Mouse (Mus musculus) heart, postnatal 0 days (tissue): Measurements from ENCODE around the gene Enox1. TPM values are rescaled to one million over a fixed set of nuclear protein-coding genes. Genes with fewer than 3 reads are reported as not detected.

Source experiments
- ATAC-seq: fragments of 200-750 bp; cut with Nextera tagmentation; 2 replicates; pipeline ENCODE4 v1.8.0; 2017; ENCODE audit warnings: low read depth, moderate number of reproducible peaks, moderate library complexity; ENCODE audit not compliant: insufficient read depth
- DNase-seq: peaks from one replicate; pipeline ENCODE4 v3.0.0-alpha.2; 2016; ENCODE audit warnings: low spot score
- H3K27ac ChIP-seq: fragments of 300-500 bp; sonication (generic); 2 replicates; pipeline ENCODE4 v1.5.1; 2014; ENCODE audit warnings: low read depth, mild to moderate bottlenecking
- H3K27me3 ChIP-seq: fragments of 300-500 bp; sonication (generic); 2 replicates; pipeline ENCODE4 v1.6.1; 2014; ENCODE audit warnings: low read length, mixed read lengths; ENCODE audit not compliant: control insufficient read depth, insufficient read depth
- H3K36me3 ChIP-seq: fragments of 300-500 bp; sonication (generic); replicated peaks from 2 replicates; pipeline ENCODE4 v1.6.1; 2014; ENCODE audit warnings: low read length, mixed read lengths; ENCODE audit not compliant: control insufficient read depth, insufficient read depth
- H3K4me1 ChIP-seq: fragments of 300-500 bp; sonication (generic); 2 replicates; pipeline ENCODE4 v1.6.1; 2014; ENCODE audit warnings: antibody characterized with exemption; ENCODE audit not compliant: control insufficient read depth, insufficient read depth
- H3K4me2 ChIP-seq: fragments of 300-500 bp; sonication (generic); 2 replicates; pipeline ENCODE4 v1.6.1; 2014; ENCODE audit warnings: low read depth, mild to moderate bottlenecking, low read length, moderate library complexity
- H3K4me3 ChIP-seq: fragments of 300-500 bp; sonication (generic); 2 replicates; pipeline ENCODE4 v1.5.1; 2014; ENCODE audit warnings: low read depth, low read length
- H3K9ac ChIP-seq: fragments of 300-500 bp; sonication (generic); replicated peaks from 2 replicates; pipeline ENCODE4 v1.6.1; 2014; ENCODE audit warnings: low read depth, low read length, mixed read lengths
- H3K9me3 ChIP-seq: fragments of 300-500 bp; sonication (generic); replicated peaks from 2 replicates; pipeline ENCODE4 v1.6.1; 2016; ENCODE audit warnings: low read length; ENCODE audit not compliant: control insufficient read depth
- CTCF ChIP-seq: IDR thresholded peaks from 2 replicates; pipeline ENCODE4 v1.5.1; 2016; ENCODE audit warnings: antibody characterized with exemption, control low read depth, low read depth
- EP300 ChIP-seq: IDR thresholded peaks from 2 replicates; pipeline ENCODE4 v1.6.1; 2016; ENCODE audit warnings: antibody characterized with exemption, low read depth
- WGBS: fragments of 180-500 bp; shearing (Covaris S2); extraction: QIAGEN DNeasy Blood & Tissue Kit; methylation state at CpG from one replicate; pipeline ENCODE4 v1.1.7; 2014; 5-methylcytosine and 5-hydroxymethylcytosine counted together
- polyA plus RNA-seq: library from polyadenylated mRNA; unstranded; fragments of >200 nt; fragmentation: Nextera tagmentation; extraction: Ambion mirVana; gene quantifications from 2 replicates; pipeline ENCODE4 v1.2.1, GENCODE M21; 2015
- total RNA-seq: library from RNA; depleted of rRNA; stranded (reverse); fragments of >200 nt; gene quantifications from 2 replicates; pipeline ENCODE4 v1.2.3, GENCODE M21; 2014; ENCODE audit warnings: low replicate concordance

Gene Enox1
- total and polyA plus RNA-seq, 2 experiments from 2014 or later: 0.83 to 2.6 TPM

- Histone ChIP-seq H3K27me3 (no peaks in the 10 kb centered on the region), H3K4me2 (no peak overlapping the region), H3K27ac (no peak overlapping the region), H3K36me3 (no peaks in the 10 kb centered on the region), H3K9ac (no peak overlapping the region), H3K4me1 (0 out of 2 replicates have a peak, but pooled peaks cover 4% of the 10 kb centered on the region), H3K4me3 (no peak overlapping the region), H3K9me3 (no peaks in the 10 kb centered on the region)
- DNase-seq (no peak), ATAC-seq (no peak)
- TF ChIP-seq EP300: no peak
- WGBS: 87% methylated on average over 5 of the region's 5 CpGs
Measured at GRCm38 (mm10) chr14:77547351-77547750, 390.8 kb downstream of the Enox1 start.

- Histone ChIP-seq H3K27ac (no peak overlapping the region), H3K4me3 (no peak overlapping the region), H3K27me3 (no peaks in the 10 kb centered on the region), H3K4me1 (no peaks in the 10 kb centered on the region), H3K9ac (no peak overlapping the region), H3K9me3 (no peaks in the 10 kb centered on the region), H3K36me3 (no peaks in the 10 kb centered on the region), H3K4me2 (no peak overlapping the region)
- ATAC-seq (no peak), DNase-seq (no peak)
- TF ChIP-seq EP300: no peak
- TF ChIP-seq CTCF: no peak
- WGBS: 78% methylated on average over 5 of the region's 5 CpGs
Measured at GRCm38 (mm10) chr14:77548963-77549362, 392.4 kb downstream of the Enox1 start.

GRCm38 (mm10) chr14:77557446-77558070 lies 401.0 kb downstream of the Enox1 start:
- H3K4me1 ChIP-seq: peaks cover 15% of the 10 kb centered on the region
- H3K9ac ChIP-seq: no peak overlapping the region
- no peaks in the 10 kb centered on the region for H3K27me3 ChIP-seq
- WGBS: 20% methylated on average over 7 of the region's 7 CpGs
- H3K4me2 ChIP-seq: no peak overlapping the region
- H3K27ac ChIP-seq: peak overlapping the region; percentile 53
- DNase-seq (no peak), ATAC-seq (peak; percentile 89)
- no peak overlapping the region for H3K4me3 ChIP-seq
- no peaks in the 10 kb centered on the region for H3K9me3 ChIP-seq
- TF ChIP-seq CTCF (no peak), EP300 (no peak)
- H3K36me3 ChIP-seq: no peaks in the 10 kb centered on the region

GRCm38 (mm10) chr14:77558910-77559309 lies 402.3 kb downstream of the Enox1 start:
- Histone ChIP-seq H3K27ac (no peak overlapping the region), H3K4me2 (no peak overlapping the region), H3K27me3 (no peaks in the 10 kb centered on the region), H3K4me3 (no peak overlapping the region), H3K36me3 (no peaks in the 10 kb centered on the region), H3K4me1 (peaks cover 15% of the 10 kb centered on the region), H3K9me3 (no peaks in the 10 kb centered on the region), H3K9ac (no peak overlapping the region)
- no peak for TF ChIP-seq EP300
- TF ChIP-seq CTCF: no peak
- no peak for DNase-seq
- ATAC-seq: no peak
- WGBS: 96% methylated on average over 3 of the region's 3 CpGs

- Histone ChIP-seq H3K4me2 (no peak overlapping the region), H3K4me3 (no peak overlapping the region), H3K36me3 (no peaks in the 10 kb centered on the region), H3K9me3 (no peaks in the 10 kb centered on the region), H3K4me1 (peaks cover 15% of the 10 kb centered on the region), H3K27ac (no peak overlapping the region), H3K27me3 (no peaks in the 10 kb centered on the region), H3K9ac (no peak overlapping the region)
- no peak for DNase-seq
- TF ChIP-seq CTCF: no peak
- TF ChIP-seq EP300: no peak
- no peak for ATAC-seq
- WGBS: 55% methylated on average over 5 of the region's 5 CpGs
Measured at GRCm38 (mm10) chr14:77559792-77560191, 403.2 kb downstream of the Enox1 start.
